Mouse (Mus musculus): ENCODE results near the gene Bbs7.

The Bbs7 gene

GRCm38 (mm10) chr3:36551343-36551742, 61.9 kb downstream of the Bbs7 start:
- DNase-seq (ENCODE audit: low read depth), result no peak

DNA sequence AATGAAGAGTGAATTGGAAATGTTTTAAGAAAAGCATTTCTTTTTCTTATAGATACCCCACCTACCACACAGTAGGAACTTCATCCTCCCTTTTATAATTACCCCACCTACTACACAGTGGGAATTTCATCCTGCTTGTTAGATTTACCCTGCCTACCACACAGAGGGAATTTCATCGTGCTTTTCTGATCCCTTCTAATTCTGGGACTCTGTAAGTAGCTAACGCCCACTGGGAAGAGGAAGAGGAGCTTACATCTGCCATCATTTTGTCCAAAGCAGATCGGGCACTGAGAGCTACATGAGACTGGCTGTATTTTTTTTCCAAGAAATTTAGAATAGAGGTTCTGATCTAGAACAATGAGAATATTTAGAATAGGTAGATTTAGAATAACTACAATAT, 68.3 kb downstream of the Bbs7 start:
- DNase-seq (ENCODE audit: low read depth), result no peak

DNA sequence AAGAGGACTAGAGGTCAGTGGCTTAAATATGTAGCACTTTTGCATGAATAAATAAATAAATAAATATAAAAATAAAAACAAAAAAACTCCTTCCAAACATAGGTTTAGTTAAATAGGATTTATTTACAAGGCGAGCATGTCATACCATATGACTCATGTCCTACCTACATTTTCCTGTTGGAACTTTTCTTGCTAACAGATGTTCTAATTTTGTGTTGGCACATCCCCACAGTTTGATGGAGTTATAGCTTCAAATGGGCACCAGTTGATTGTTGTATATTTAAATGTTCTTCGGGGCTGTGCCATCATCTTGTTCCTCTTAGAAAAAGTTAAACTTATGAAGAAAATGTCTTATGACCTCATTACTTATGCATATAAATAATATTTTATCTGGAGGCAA, 71.9 kb downstream of the Bbs7 start:
- no peak for DNase-seq (ENCODE audit: low read depth)

- DNase-seq (ENCODE audit: low read depth), result no peak
These were observed 72.5 kb downstream of the Bbs7 start for GRCm38 (mm10) chr3:36540756-36541155.

- DNase-seq (ENCODE audit: low read depth), result no peak
These were observed 75.4 kb downstream of the Bbs7 start for GRCm38 (mm10) chr3:36537701-36538470.

DNA sequence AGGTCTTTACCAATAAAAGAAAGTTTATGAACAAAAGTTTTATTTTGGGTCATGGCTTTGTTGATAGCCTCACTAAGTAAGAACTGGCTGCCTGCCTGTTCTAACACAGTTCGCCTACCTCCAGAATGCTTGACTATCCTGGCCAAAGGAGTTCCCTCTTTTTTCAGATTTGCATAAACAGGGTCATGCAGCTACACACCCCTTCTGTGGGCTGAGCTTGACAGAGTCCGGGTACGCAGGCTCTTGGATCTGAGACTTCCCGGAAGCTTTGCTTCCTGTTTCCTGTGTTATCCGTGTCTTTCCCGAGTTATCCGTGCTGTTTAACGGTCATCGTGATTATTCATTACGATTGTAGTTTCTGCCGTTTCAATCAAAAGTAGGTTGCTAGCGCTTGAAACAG, 77.2 kb downstream of the Bbs7 start:
- DNase-seq (ENCODE audit: low read depth), result no peak

GRCm38 (mm10) chr3:36533201-36533672, 80.0 kb downstream of the Bbs7 start:
- DNase-seq (ENCODE audit: low read depth), result no peak

DNA sequence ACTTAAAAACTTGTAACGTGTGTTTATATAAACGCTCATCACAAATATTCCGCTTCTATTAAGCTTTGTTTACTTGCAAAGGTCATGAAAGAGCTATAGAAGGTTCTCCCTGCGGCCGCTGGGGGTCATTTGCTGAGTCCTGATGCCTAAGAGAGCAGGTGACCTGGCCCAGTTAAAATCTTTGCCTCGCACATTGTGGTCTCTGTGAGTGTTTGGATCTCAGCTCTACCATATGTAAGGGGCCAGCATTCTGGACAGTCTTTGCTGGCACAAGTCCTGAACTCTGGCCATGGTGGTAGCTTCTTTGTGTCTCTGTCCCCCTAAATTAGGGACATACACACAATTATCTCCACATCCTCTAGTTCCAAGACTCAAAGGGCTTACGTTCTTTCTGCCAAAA, 80.5 kb downstream of the Bbs7 start:
- DNase-seq (ENCODE audit: low read depth), result no peak

DNA sequence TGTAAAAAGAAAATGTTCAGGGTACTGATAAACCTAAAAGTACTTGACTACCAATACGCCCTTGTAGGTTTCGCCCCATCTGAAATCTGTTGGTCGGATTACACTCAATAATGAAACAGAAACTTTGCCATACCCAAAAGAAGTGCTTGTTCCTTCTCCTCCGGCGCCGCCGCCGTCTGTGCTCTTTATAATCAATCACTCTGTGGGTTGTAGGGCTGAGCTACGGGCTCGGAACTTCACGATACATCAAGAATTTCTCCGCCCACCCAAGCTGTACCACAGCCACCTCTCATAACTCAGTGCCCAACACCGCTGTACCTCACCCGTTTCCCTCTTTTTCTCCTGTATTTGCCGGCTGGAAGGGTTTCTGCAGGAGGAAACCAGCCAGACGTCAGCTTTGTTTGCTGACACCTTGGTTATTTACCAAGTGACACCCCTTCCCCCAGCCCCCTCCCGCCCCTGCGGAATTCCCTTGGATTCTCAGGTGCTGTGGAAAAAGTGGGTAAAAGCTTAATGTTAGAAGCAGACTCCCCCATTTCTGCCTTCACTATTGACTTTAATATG, 81.2 kb downstream of the Bbs7 start:
- DNase-seq (ENCODE audit: low read depth), result no peak

- DNase-seq (ENCODE audit: low read depth), result no peak
These were observed 82.0 kb downstream of the Bbs7 start for GRCm38 (mm10) chr3:36531242-36531641.

- DNase-seq (ENCODE audit: low read depth), result no peak
These were observed 82.5 kb downstream of the Bbs7 start for GRCm38 (mm10) chr3:36530781-36531180.

- no peak for DNase-seq (ENCODE audit: low read depth)
These were observed 82.9 kb downstream of the Bbs7 start for GRCm38 (mm10) chr3:36530345-36530744.

- DNase-seq (ENCODE audit: low read depth), result no peak
These were observed 88.8 kb downstream of the Bbs7 start for GRCm38 (mm10) chr3:36524466-36524865.

Data from c-Kit-positive CD71-negative TER-119-negative erythroid progenitor cells, embryonic 14.5 days (primary cell).